In genomic region chr10:128175302-128175701, GRCm38 (mm10) we compare ENCODE assay signal across 9 mouse cellular contexts. TPM values are rescaled to one million over a fixed set of nuclear protein-coding genes. Genes with fewer than 3 reads are reported as not detected.
A peak's percentile ranks its signal among the peaks of the same experiment; 100 is the strongest.
DNase-seq lines count a peak whose midpoint lies in the region; ATAC-seq and TF ChIP-seq lines count a peak whose summit lies in the region.
"Had no signal": no experiment of that assay in that cellular context is flagged by ENCODE, and none has a peak within 500 bp of the region (broad histone marks: within the 10 kb centered on the region; RNA-seq: fewer than 3 reads in every experiment).

No protein-coding gene starts in this region.

- H3K9ac ChIP-seq in kidney, embryonic 15.5 days, result peak overlapping the region; percentile 76
- H3K9ac ChIP-seq in hindbrain, embryonic 16.5 days (ENCODE audit: low read depth, low read length), result peak overlapping the region; percentile 65
- peak overlapping the region; percentile 52 for H3K9ac ChIP-seq in midbrain, postnatal 0 days (replicated peaks; ENCODE audit: low read length, poor library complexity, severe bottlenecking)

- H3K4me3 ChIP-seq in kidney, embryonic 15.5 days (replicated peaks), result peak overlapping the region; percentile 74
- peak overlapping the region; percentile 54 for H3K4me3 ChIP-seq in hindbrain, embryonic 16.5 days (ENCODE audit: low read length)
- H3K4me3 ChIP-seq in midbrain, postnatal 0 days (ENCODE audit: low read depth, low read length), result peak overlapping the region; percentile 42

- TF ChIP-seq CTCF in brain, embryonic 14.5 days (IDR thresholded peaks at IDR 0.05; ENCODE audit: borderline replicate concordance, extremely low read depth, insufficient read depth, insufficient read length), result no peak
- TF ChIP-seq CTCF in midbrain, postnatal 0 days (IDR thresholded peaks at IDR 0.05), result no peak

- WGBS in kidney, embryonic 15.5 days, result 12% methylated on average over 3 of the region's 3 CpGs
- 18% methylated on average over 3 of the region's 3 CpGs for WGBS in hindbrain, embryonic 16.5 days
- 8% methylated on average over 3 of the region's 3 CpGs for WGBS in midbrain, postnatal 0 days

- H3K36me3 ChIP-seq in kidney, embryonic 15.5 days, result no peaks in the 10 kb centered on the region
- H3K36me3 ChIP-seq in hindbrain, embryonic 16.5 days (ENCODE audit: control insufficient read depth, insufficient read depth, low read length), result no peaks in the 10 kb centered on the region
- H3K36me3 ChIP-seq in midbrain, postnatal 0 days (ENCODE audit: insufficient read depth, low read length), result no peaks in the 10 kb centered on the region

- TF ChIP-seq POLR2A in brain, embryonic 14.5 days (IDR thresholded peaks at IDR 0.05; ENCODE audit: borderline replicate concordance, extremely low read depth, insufficient read depth, insufficient read length, poor library complexity, severe bottlenecking), result no peak

- H3K4me1 ChIP-seq in kidney, embryonic 15.5 days, result peaks cover 42% of the 10 kb centered on the region
- H3K4me1 ChIP-seq in hindbrain, embryonic 16.5 days (ENCODE audit: control insufficient read depth, insufficient read depth, low read depth, low read length), result peaks cover 9% of the 10 kb centered on the region
- peaks cover 3% of the 10 kb centered on the region; the same call in 1 of the 2 replicates for H3K4me1 ChIP-seq in midbrain, postnatal 0 days (ENCODE audit: insufficient read depth, low read length)

- ATAC-seq in kidney, embryonic 15.5 days (replicated peaks; ENCODE audit: low FRiP score), result no peak
- ATAC-seq in hindbrain, embryonic 16.5 days, result no peak
- ATAC-seq in midbrain, postnatal 0 days (ENCODE audit: low FRiP score), result no peak

- H3K4me2 ChIP-seq in kidney, embryonic 15.5 days, result peak overlapping the region; percentile 73
- H3K4me2 ChIP-seq in hindbrain, embryonic 16.5 days (ENCODE audit: low read length), result peak overlapping the region; percentile 85
- peak overlapping the region; percentile 55 for H3K4me2 ChIP-seq in midbrain, postnatal 0 days (ENCODE audit: low read depth, low read length, poor library complexity, severe bottlenecking)

- no peaks in the 10 kb centered on the region for H3K27me3 ChIP-seq in kidney, embryonic 15.5 days
- no peaks in the 10 kb centered on the region for H3K27me3 ChIP-seq in hindbrain, embryonic 16.5 days (replicated peaks; ENCODE audit: control insufficient read depth, insufficient read depth, low read length)
- H3K27me3 ChIP-seq in midbrain, postnatal 0 days (ENCODE audit: insufficient read depth, low read length), result no peaks in the 10 kb centered on the region

- peak overlapping the region; percentile 97 for H3K27ac ChIP-seq in kidney, embryonic 15.5 days
- no peak overlapping the region for H3K27ac ChIP-seq in hindbrain, embryonic 16.5 days (ENCODE audit: low read depth, low read length)
- H3K27ac ChIP-seq in midbrain, postnatal 0 days (ENCODE audit: low read depth, low read length), result no peak overlapping the region

- no peak for DNase-seq in kidney, adult 9 months
- peak; percentile 6 for DNase-seq in brain, embryonic 14.5 days (ENCODE audit: low read depth)
- no peak for DNase-seq in midbrain, postnatal 0 days (ENCODE audit: low spot score)
- DNase-seq in gastrocnemius, postnatal 4 days (ENCODE audit: low spot score in 2 of 2), result no peak
- DNase-seq in layer of hippocampus, postnatal 14 days (ENCODE audit: low spot score in 2 of 2), result no peak
- DNase-seq in adrenal gland, adult 2 months, result no peak
- DNase-seq: right cerebral cortex, postnatal 14 days had no signal

- no peaks in the 10 kb centered on the region for H3K9me3 ChIP-seq in kidney, embryonic 15.5 days (replicated peaks)
- no peaks in the 10 kb centered on the region for H3K9me3 ChIP-seq in hindbrain, embryonic 16.5 days (ENCODE audit: control insufficient read depth, low read length)
- H3K9me3 ChIP-seq in midbrain, postnatal 0 days (ENCODE audit: low read length), result no peaks in the 10 kb centered on the region

RNA-seq across cellular contexts. Expression of gene Rbms2, which starts 4.8 kb away (rescaled TPM):
- polyA plus RNA-seq in kidney, embryonic 15.5 days (2015; fragmentation: Nextera tagmentation; extraction: Ambion mirVana), result 40.6 and 42.8 TPM in 2 replicates
- 23.6 and 26.7 TPM in 2 replicates for polyA plus RNA-seq in brain, embryonic 14.5 days (2012; rRNA removed)
- polyA plus RNA-seq in hindbrain, embryonic 16.5 days (2015; fragmentation: Nextera tagmentation; extraction: Ambion mirVana), result 8.2 and 10.7 TPM in 2 replicates
- 11.1 and 12.9 TPM in 2 replicates for total RNA-seq in midbrain, postnatal 0 days (2014; rRNA removed)
- 5.2 and 5.3 TPM in 2 replicates for polyA plus RNA-seq in midbrain, postnatal 0 days (2015; fragmentation: Nextera tagmentation; extraction: Ambion mirVana)
- total RNA-seq in gastrocnemius, postnatal 4 days (2021), result 10 to 100 TPM; 83.8 to 85.3 TPM
- 10 to 100 TPM; 13.4 to 14.6 TPM for total RNA-seq in layer of hippocampus, postnatal 14 days (2021)
- 100 to 1,000 TPM in 1 of 2 experiments, 10 to 100 TPM in 1; 99.3 to 124 TPM for total RNA-seq in adrenal gland, adult 2 months (2021)
- polyA plus RNA-seq in adrenal gland, adult 2 months (2012; rRNA removed), result 118 and 130 TPM in 2 replicates

RNA-seq across cellular contexts. Expression of gene Gls2, which starts 19.0 kb away (rescaled TPM):
- 1.4 and 1.8 TPM in 2 replicates for polyA plus RNA-seq in kidney, embryonic 15.5 days (2015; fragmentation: Nextera tagmentation; extraction: Ambion mirVana)
- polyA plus RNA-seq in brain, embryonic 14.5 days (2012; rRNA removed), result 2.4 and 4.4 TPM in 2 replicates
- 1.8 and 2.4 TPM in 2 replicates for polyA plus RNA-seq in hindbrain, embryonic 16.5 days (2015; fragmentation: Nextera tagmentation; extraction: Ambion mirVana)
- 2.5 and 4.4 TPM in 2 replicates for total RNA-seq in midbrain, postnatal 0 days (2014; rRNA removed)
- 1.2 and 2.5 TPM in 2 replicates for polyA plus RNA-seq in midbrain, postnatal 0 days (2015; fragmentation: Nextera tagmentation; extraction: Ambion mirVana)
- 1 to 10 TPM; 1.5 to 2.1 TPM for total RNA-seq in gastrocnemius, postnatal 4 days (2021)
- total RNA-seq in layer of hippocampus, postnatal 14 days (2021), result 10 to 100 TPM; 14.2 to 18.4 TPM
- 1 to 10 TPM; 2.5 to 3.7 TPM for total RNA-seq in adrenal gland, adult 2 months (2021)
- 3.8 and 7.5 TPM in 2 replicates for polyA plus RNA-seq in adrenal gland, adult 2 months (2012; rRNA removed)

RNA-seq across cellular contexts. Expression of gene Spryd4, which starts 36.3 kb away (rescaled TPM):
- polyA plus RNA-seq in kidney, embryonic 15.5 days (2015; fragmentation: Nextera tagmentation; extraction: Ambion mirVana), result 32.8 and 34.3 TPM in 2 replicates
- 12.6 and 15.2 TPM in 2 replicates for polyA plus RNA-seq in brain, embryonic 14.5 days (2012; rRNA removed)
- polyA plus RNA-seq in hindbrain, embryonic 16.5 days (2015; fragmentation: Nextera tagmentation; extraction: Ambion mirVana), result 23.6 and 25.5 TPM in 2 replicates
- total RNA-seq in midbrain, postnatal 0 days (2014; rRNA removed), result 17.1 and 29.5 TPM in 2 replicates
- polyA plus RNA-seq in midbrain, postnatal 0 days (2015; fragmentation: Nextera tagmentation; extraction: Ambion mirVana), result 21.4 and 23.0 TPM in 2 replicates
- 10 to 100 TPM; 33.2 to 34.9 TPM for total RNA-seq in gastrocnemius, postnatal 4 days (2021)
- 10 to 100 TPM; 11.1 to 11.5 TPM for total RNA-seq in layer of hippocampus, postnatal 14 days (2021)
- total RNA-seq in adrenal gland, adult 2 months (2021), result 10 to 100 TPM; 14.3 to 17.0 TPM
- polyA plus RNA-seq in adrenal gland, adult 2 months (2012; rRNA removed), result 5.8 and 7.4 TPM in 2 replicates

RNA-seq across cellular contexts. Expression of gene Mip, which starts 50.3 kb away (rescaled TPM):
- polyA plus RNA-seq in kidney, embryonic 15.5 days (2015; fragmentation: Nextera tagmentation; extraction: Ambion mirVana), result not detected in 2 replicates
- polyA plus RNA-seq in brain, embryonic 14.5 days (2012; rRNA removed), result 0.36 and 0.39 TPM in 2 replicates
- 0.11 and 0.24 TPM in 2 replicates for polyA plus RNA-seq in hindbrain, embryonic 16.5 days (2015; fragmentation: Nextera tagmentation; extraction: Ambion mirVana)
- 0.22 TPM in 1 of 2 replicates, not detected in the other for total RNA-seq in midbrain, postnatal 0 days (2014; rRNA removed)
- 0.13 TPM in 1 of 2 replicates, not detected in the other for polyA plus RNA-seq in midbrain, postnatal 0 days (2015; fragmentation: Nextera tagmentation; extraction: Ambion mirVana)
- not detected for total RNA-seq in gastrocnemius, postnatal 4 days (2021)
- not detected for total RNA-seq in layer of hippocampus, postnatal 14 days (2021)
- total RNA-seq in adrenal gland, adult 2 months (2021), result not detected
- not detected in 2 replicates for polyA plus RNA-seq in adrenal gland, adult 2 months (2012; rRNA removed)

RNA-seq across cellular contexts. Expression of gene Timeless, which starts 56.6 kb away (rescaled TPM):
- polyA plus RNA-seq in kidney, embryonic 15.5 days (2015; fragmentation: Nextera tagmentation; extraction: Ambion mirVana), result 64.4 and 71.7 TPM in 2 replicates
- 12.9 and 14.0 TPM in 2 replicates for polyA plus RNA-seq in brain, embryonic 14.5 days (2012; rRNA removed)
- polyA plus RNA-seq in hindbrain, embryonic 16.5 days (2015; fragmentation: Nextera tagmentation; extraction: Ambion mirVana), result 19.7 and 22.4 TPM in 2 replicates
- total RNA-seq in midbrain, postnatal 0 days (2014; rRNA removed), result 11.0 and 14.6 TPM in 2 replicates
- polyA plus RNA-seq in midbrain, postnatal 0 days (2015; fragmentation: Nextera tagmentation; extraction: Ambion mirVana), result 7.7 and 8.1 TPM in 2 replicates
- 10 to 100 TPM; 12.7 to 14.7 TPM for total RNA-seq in gastrocnemius, postnatal 4 days (2021)
- 1 to 10 TPM; 4.1 to 7.6 TPM for total RNA-seq in layer of hippocampus, postnatal 14 days (2021)
- 1 to 10 TPM; 4.8 to 7.2 TPM for total RNA-seq in adrenal gland, adult 2 months (2021)
- 1.9 and 2.8 TPM in 2 replicates for polyA plus RNA-seq in adrenal gland, adult 2 months (2012; rRNA removed)
